27 mouse cellular contexts compared by ENCODE assay signal in genomic region chr7:90077565-90077964, GRCm38 (mm10). TPM values are rescaled to one million over a fixed set of nuclear protein-coding genes. Genes with fewer than 3 reads are reported as not detected.
DNase-seq lines count a peak whose midpoint lies in the region; ATAC-seq and TF ChIP-seq lines count a peak whose summit lies in the region.
"Had no signal": no experiment of that assay in that cellular context is flagged by ENCODE, and none has a peak within 500 bp of the region (broad histone marks: within the 10 kb centered on the region; RNA-seq: fewer than 3 reads in every experiment).

No protein-coding gene starts in this region.

- peaks cover 91 to 92% of the 10 kb centered on the region in 2 experiments for H3K4me1 ChIP-seq in liver, embryonic 14.5 days (replicated peaks; ENCODE audit: control insufficient read depth in 2 of 2, insufficient read depth in 2 of 2, low read length in 1 of 2)
- no peaks in the 10 kb centered on the region for H3K4me1 ChIP-seq in midbrain, embryonic 14.5 days (ENCODE audit: control insufficient read depth, insufficient read depth, low read length)
- H3K4me1 ChIP-seq: hindbrain, embryonic 10.5 days; hindbrain, embryonic 15.5 days; midbrain, embryonic 12.5 days; neural tube, embryonic 15.5 days had no signal

- H3K36me3 ChIP-seq in liver, embryonic 14.5 days (replicated peaks; ENCODE audit: control insufficient read depth, insufficient read depth, low read depth): no peaks in the 10 kb centered on the region
- H3K36me3 ChIP-seq in midbrain, embryonic 14.5 days (ENCODE audit: control insufficient read depth, insufficient read depth, low read length): no peaks in the 10 kb centered on the region
- H3K36me3 ChIP-seq: hindbrain, embryonic 10.5 days; hindbrain, embryonic 15.5 days; kidney, embryonic 15.5 days; midbrain, embryonic 12.5 days; neural tube, embryonic 15.5 days had no signal

- no peak overlapping the region for H3K4me3 ChIP-seq in liver, embryonic 14.5 days (ENCODE audit: insufficient read depth in 1 of 2, low read depth in 2 of 2, low read length in 2 of 2)
- H3K4me3 ChIP-seq in midbrain, embryonic 14.5 days (replicated peaks; ENCODE audit: low read depth, low read length): no peak overlapping the region
- H3K4me3 ChIP-seq: hindbrain, embryonic 10.5 days; hindbrain, embryonic 15.5 days; kidney, embryonic 15.5 days; layer of hippocampus, adult 2 months; midbrain, embryonic 12.5 days; neural tube, embryonic 15.5 days had no signal

- H3K27me3 ChIP-seq in liver, embryonic 14.5 days (ENCODE audit: control insufficient read depth, insufficient read depth, low read length): no peaks in the 10 kb centered on the region
- no peaks in the 10 kb centered on the region for H3K27me3 ChIP-seq in midbrain, embryonic 14.5 days (ENCODE audit: control insufficient read depth, insufficient read depth, low read length)
- H3K27me3 ChIP-seq: hindbrain, embryonic 15.5 days; kidney, embryonic 15.5 days; midbrain, embryonic 12.5 days; neural tube, embryonic 15.5 days had no signal

- 26% methylated on average over 2 of the region's 2 CpGs for WGBS in liver, embryonic 14.5 days (ENCODE audit: insufficient replicate concordance)
- WGBS in midbrain, embryonic 14.5 days: 96% methylated on average over 2 of the region's 2 CpGs

- H3K27ac ChIP-seq in liver, embryonic 14.5 days: peak overlapping the region; percentile 83
- H3K27ac ChIP-seq in midbrain, embryonic 14.5 days (replicated peaks; ENCODE audit: low read depth, low read length): no peak overlapping the region
- H3K27ac ChIP-seq: hindbrain, embryonic 10.5 days; hindbrain, embryonic 15.5 days; kidney, embryonic 15.5 days; layer of hippocampus, adult 2 months; midbrain, embryonic 12.5 days; neural tube, embryonic 15.5 days had no signal

- TF ChIP-seq EP300 in liver, embryonic 14.5 days (IDR thresholded peaks at IDR 0.05; ENCODE audit: low read depth): peak; percentile 63

- H3K9ac ChIP-seq in liver, embryonic 14.5 days (replicated peaks): no peak overlapping the region; the same call in 1 of the 2 replicates
- H3K9ac ChIP-seq in midbrain, embryonic 14.5 days (replicated peaks; ENCODE audit: low read length): no peak overlapping the region
- H3K9ac ChIP-seq: forebrain, postnatal 0 days; hindbrain, embryonic 15.5 days; kidney, embryonic 15.5 days; lung, embryonic 14.5 days; midbrain, embryonic 12.5 days; neural tube, embryonic 15.5 days had no signal

- TF ChIP-seq CTCF in liver, embryonic 14.5 days (IDR thresholded peaks at IDR 0.05; ENCODE audit: low read depth): no peak

- peak in 1 of 3 experiments; percentile 52 for DNase-seq in liver, embryonic 14.5 days (ENCODE audit: low read depth in 3 of 3, low spot score in 3 of 3)
- DNase-seq in kidney, postnatal 4 days: no peak
- no peak for DNase-seq in midbrain, embryonic 14.5 days
- no peak for DNase-seq in gastrocnemius, postnatal 36 days
- DNase-seq: adrenal gland, postnatal 36 days; B cell, adult 2 months; cerebellum, adult 2 months; cerebellum, postnatal 14 days; forebrain, postnatal 0 days; gastrocnemius, postnatal 10 days; heart, postnatal 14 days; kidney, adult 11 months; kidney, postnatal 25 days; lung, embryonic 14.5 days; lung, postnatal 14 days; retina, postnatal 1 day; right cerebral cortex, postnatal 14 days had no signal

- H3K4me2 ChIP-seq in liver, embryonic 14.5 days (ENCODE audit: low read depth): peak overlapping the region; percentile 45
- H3K4me2 ChIP-seq in midbrain, embryonic 14.5 days (ENCODE audit: low read length): no peak overlapping the region
- H3K4me2 ChIP-seq: hindbrain, embryonic 15.5 days; kidney, embryonic 15.5 days; lung, embryonic 14.5 days; midbrain, embryonic 12.5 days; neural tube, embryonic 15.5 days had no signal

- H3K9me3 ChIP-seq in liver, embryonic 14.5 days (ENCODE audit: control insufficient read depth, low read length): no peaks in the 10 kb centered on the region
- H3K9me3 ChIP-seq in midbrain, embryonic 14.5 days (ENCODE audit: control insufficient read depth, low read length): no peaks in the 10 kb centered on the region
- H3K9me3 ChIP-seq: hindbrain, embryonic 10.5 days; hindbrain, embryonic 15.5 days; kidney, embryonic 15.5 days; midbrain, embryonic 12.5 days; neural tube, embryonic 15.5 days had no signal

- intact Hi-C loops in gastrocnemius, postnatal 36 days (cut with DNase I): no loop called here

- peak; percentile 44 for ATAC-seq in erythroblast, adult 5-6 weeks (replicated peaks; ENCODE audit: low FRiP score, poor library complexity, severe bottlenecking)
- ATAC-seq in erythroid progenitor cell, adult 5-6 weeks (replicated peaks; ENCODE audit: low FRiP score, poor library complexity, severe bottlenecking): peak; percentile 53
- peak; percentile 70 for ATAC-seq in liver, embryonic 14.5 days (ENCODE audit: insufficient read depth)
- peak; percentile 17; the same call in 1 of the 2 replicates for ATAC-seq in megakaryocyte-erythroid progenitor cell, adult 5-6 weeks (replicated peaks; ENCODE audit: low FRiP score, low TSS enrichment, poor library complexity, severe bottlenecking)
- no peak for ATAC-seq in midbrain, embryonic 14.5 days (ENCODE audit: low FRiP score, low TSS enrichment)
- ATAC-seq: forebrain, postnatal 0 days; inflammation-experienced regulatory T-cells, adult 6 months had no signal

RNA-seq across cellular contexts. Expression of gene Picalm, which starts 52.4 kb away (rescaled TPM):
- total RNA-seq in erythroblast, adult 5-6 weeks (2015; ENCODE audit: low replicate concordance): 800 and 869 TPM in 2 replicates
- total RNA-seq in erythroblast, adult 5-6 weeks (2017; ENCODE audit: low replicate concordance): 1,037 and 1,102 TPM in 2 replicates
- total RNA-seq in erythroid progenitor cell, adult 5-6 weeks (2015; ENCODE audit: low replicate concordance): 1,006 and 1,368 TPM in 2 replicates
- 1,167 and 1,289 TPM in 2 replicates for total RNA-seq in erythroid progenitor cell, adult 5-6 weeks (2017; ENCODE audit: low replicate concordance)
- 97.1 and 138 TPM in 2 replicates for polyA plus RNA-seq in liver, embryonic 14.5 days (2012; rRNA removed)
- 61.5 and 63.2 TPM in 2 replicates for polyA plus RNA-seq in liver, embryonic 14.5 days (2014; fragmentation: Nextera tagmentation; extraction: Ambion mirVana)
- total RNA-seq in megakaryocyte-erythroid progenitor cell, adult 5-6 weeks (2014; fragmentation: Nextera tagmentation): 282 and 330 TPM in 2 replicates
- total RNA-seq in megakaryocyte-erythroid progenitor cell, adult 5-6 weeks (2017): 338 and 342 TPM in 2 replicates
- polyA plus RNA-seq in midbrain, embryonic 14.5 days (2014; fragmentation: Nextera tagmentation; extraction: Ambion mirVana): 53.0 and 56.3 TPM in 2 replicates
- total RNA-seq in gastrocnemius, postnatal 36 days (2021): 10 to 100 TPM; 87.8 to 90.7 TPM
